Mouse (Mus musculus) forebrain, embryonic 15.5 days (tissue): ENCODE results near the gene Clec12b. TPM values are rescaled to one million over a fixed set of nuclear protein-coding genes. Genes with fewer than 3 reads are reported as not detected.
A peak's percentile ranks its signal among the peaks of the same experiment; 100 is the strongest.

Experiments
- ATAC-seq: fragments of 200-750 bp; cut with Nextera tagmentation; replicated peaks from 2 replicates; pipeline ENCODE4 v1.8.0; 2017; ENCODE audit warnings: mild to moderate bottlenecking, moderate TSS enrichment, moderate library complexity
- H3K27ac ChIP-seq: fragments of 300-500 bp; sonication (generic); replicated peaks from 2 replicates; pipeline ENCODE4 v1.5.1; 2015; ENCODE audit warnings: mild to moderate bottlenecking, inconsistent platforms
- H3K27me3 ChIP-seq: fragments of 300-500 bp; sonication (generic); 2 replicates; pipeline ENCODE4 v1.6.1; 2015; ENCODE audit warnings: inconsistent platforms
- H3K36me3 ChIP-seq: fragments of 300-500 bp; sonication (generic); 2 replicates; pipeline ENCODE4 v1.6.1; 2015; ENCODE audit warnings: mild to moderate bottlenecking, inconsistent platforms
- H3K4me1 ChIP-seq: fragments of 300-500 bp; sonication (generic); 2 replicates; pipeline ENCODE4 v1.6.1; 2015; ENCODE audit warnings: inconsistent platforms
- H3K4me2 ChIP-seq: fragments of 300-500 bp; sonication (generic); replicated peaks from 2 replicates; pipeline ENCODE4 v1.6.1; 2015; ENCODE audit warnings: mild to moderate bottlenecking, inconsistent platforms
- H3K4me3 ChIP-seq: fragments of 300-500 bp; sonication (generic); 2 replicates; pipeline ENCODE4 v1.5.1; 2015; ENCODE audit warnings: mild to moderate bottlenecking, inconsistent platforms
- H3K9ac ChIP-seq: fragments of 300-500 bp; sonication (generic); replicated peaks from 2 replicates; pipeline ENCODE4 v1.6.1; 2015; ENCODE audit warnings: mild to moderate bottlenecking, inconsistent platforms
- H3K9me3 ChIP-seq: fragments of 300-500 bp; sonication (generic); 2 replicates; pipeline ENCODE4 v1.6.1; 2016; ENCODE audit warnings: inconsistent platforms
- WGBS: fragments of 180-500 bp; shearing (Covaris S2); methylation state at CpG from one replicate; pipeline ENCODE4 v1.1.7; 2015; ENCODE audit warnings: mixed read lengths; 5-methylcytosine and 5-hydroxymethylcytosine counted together
- polyA plus RNA-seq: library from polyadenylated mRNA; unstranded; fragments of >200 nt; fragmentation: Nextera tagmentation; extraction: Ambion mirVana; gene quantifications from 2 replicates; pipeline ENCODE4 v1.2.1, GENCODE M21; 2015

Gene Clec12b
- polyA plus RNA-seq, 1 experiment from 2014 or later: 0.14 TPM

DNA sequence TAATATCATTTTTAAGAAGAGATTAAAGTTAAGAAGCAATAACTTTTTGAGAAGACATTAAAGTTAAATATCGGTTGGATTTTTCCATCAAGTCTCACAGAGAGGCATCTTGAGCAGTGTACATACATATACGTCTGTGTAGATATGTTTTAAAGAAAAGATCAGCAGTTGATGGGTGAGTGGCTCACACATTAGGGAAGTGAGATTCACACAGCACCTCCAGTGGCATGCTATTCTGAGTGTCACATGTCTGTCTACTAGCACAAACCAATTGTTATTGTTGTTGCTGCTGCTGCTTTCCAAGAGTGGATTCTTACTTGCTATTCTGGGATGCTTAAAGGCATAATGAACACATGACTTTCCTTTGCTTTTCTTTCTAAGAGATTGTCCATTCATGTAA is 16.7 kb upstream of the Clec12b start:
- 95% methylated on average over 2 of the region's 2 CpGs for WGBS
- Histone ChIP-seq H3K9ac (no peak overlapping the region), H3K27ac (no peak overlapping the region), H3K9me3 (no peaks in the 10 kb centered on the region), H3K36me3 (no peaks in the 10 kb centered on the region), H3K4me2 (no peak overlapping the region), H3K4me3 (no peak overlapping the region), H3K27me3 (no peaks in the 10 kb centered on the region), H3K4me1 (no peaks in the 10 kb centered on the region)
- ATAC-seq: no peak

DNA sequence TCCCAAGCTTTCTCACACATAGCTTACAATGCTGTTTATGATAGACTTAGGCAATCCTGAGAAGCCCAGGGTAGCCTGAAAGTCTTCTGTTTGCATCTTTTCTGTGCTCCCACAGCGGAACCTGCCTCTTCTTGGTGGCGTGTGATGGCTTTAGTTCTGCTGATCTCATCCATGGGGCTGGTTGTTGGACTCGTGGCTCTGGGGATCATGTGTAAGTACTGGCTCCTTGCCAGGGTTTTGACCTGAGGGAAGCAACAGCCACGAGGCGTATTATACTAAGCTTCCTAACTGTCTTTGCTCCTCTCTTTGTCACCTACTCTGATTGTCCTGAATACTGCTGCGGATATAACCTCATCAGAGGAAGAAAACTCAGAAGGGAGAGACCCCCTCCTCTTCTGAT is 14.3 kb upstream of the Clec12b start:
- H3K27me3 ChIP-seq: no peaks in the 10 kb centered on the region
- H3K4me3 ChIP-seq: no peak overlapping the region
- H3K27ac ChIP-seq: no peak overlapping the region
- no peak overlapping the region for H3K4me2 ChIP-seq
- H3K9me3 ChIP-seq: no peaks in the 10 kb centered on the region
- H3K36me3 ChIP-seq: no peaks in the 10 kb centered on the region
- no peaks in the 10 kb centered on the region for H3K4me1 ChIP-seq
- no peak overlapping the region for H3K9ac ChIP-seq
- WGBS: 62% methylated on average over 6 of the region's 6 CpGs
- ATAC-seq: no peak

DNA sequence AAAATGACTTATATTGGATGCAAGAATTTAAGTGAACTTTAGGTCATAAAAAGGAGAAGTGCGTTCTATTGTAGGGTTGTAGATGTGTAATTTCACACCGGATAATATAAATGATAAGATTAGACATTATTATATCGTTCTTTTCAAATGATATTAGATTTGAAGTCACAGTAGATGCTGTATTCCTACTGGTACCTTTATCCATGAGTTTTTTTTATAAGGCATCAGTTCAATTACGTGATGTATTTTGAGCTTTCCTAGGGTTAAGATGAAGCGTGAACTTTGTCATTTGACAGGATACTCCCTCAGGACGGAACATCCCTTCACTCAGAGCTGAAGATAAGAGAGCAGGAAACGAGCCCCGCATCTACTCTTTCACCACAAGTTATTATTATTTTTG is 11.3 kb upstream of the Clec12b start, which contains the start of gene Clec1b:
TSS of gene Clec1b (plus strand) at position 301 of the 400 bp plus-strand sequence.
- no peak for ATAC-seq
- 92% methylated on average over 8 of the region's 8 CpGs for WGBS
- no peaks in the 10 kb centered on the region for H3K9me3 ChIP-seq
- no peak within 1 kb of the TSS for H3K27ac ChIP-seq
- no peaks in the 10 kb centered on the region for H3K36me3 ChIP-seq
- H3K4me2 ChIP-seq: no peak within 1 kb of the TSS
- no peaks in the 10 kb centered on the region for H3K27me3 ChIP-seq
- no peak within 1 kb of the TSS for H3K4me3 ChIP-seq
- no peak within 1 kb of the TSS for H3K9ac ChIP-seq
- no peaks in the 10 kb centered on the region for H3K4me1 ChIP-seq

DNA sequence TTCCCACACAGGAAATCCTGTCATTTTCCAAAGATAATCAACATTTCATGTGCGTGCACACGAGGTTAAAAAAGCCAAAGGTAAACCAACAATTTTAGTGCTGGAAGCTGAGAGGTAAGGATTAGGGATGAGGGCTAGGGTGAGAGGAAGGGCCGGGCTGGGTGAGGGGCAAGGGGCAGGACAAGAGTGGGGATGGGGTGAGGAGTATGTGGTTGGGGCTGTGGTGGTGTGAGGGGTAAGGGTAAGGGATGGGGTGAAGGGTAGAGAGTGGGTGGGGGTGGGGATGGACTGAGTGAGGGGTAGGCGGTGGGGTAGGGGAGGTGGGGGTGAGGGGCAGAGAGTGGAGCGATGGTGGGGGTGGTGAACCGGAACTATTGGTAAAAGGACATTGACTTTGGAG is 8.1 kb upstream of the Clec12b start:
- no peak overlapping the region for H3K9ac ChIP-seq
- no peaks in the 10 kb centered on the region for H3K27me3 ChIP-seq
- H3K9me3 ChIP-seq: no peaks in the 10 kb centered on the region
- 0 out of 2 replicates have a peak, but pooled peaks have one; percentile 57 for ATAC-seq
- WGBS: 79% methylated on average over 6 of the region's 6 CpGs
- no peak overlapping the region for H3K27ac ChIP-seq
- H3K36me3 ChIP-seq: no peaks in the 10 kb centered on the region
- no peaks in the 10 kb centered on the region for H3K4me1 ChIP-seq
- no peak overlapping the region for H3K4me2 ChIP-seq
- no peak overlapping the region for H3K4me3 ChIP-seq

DNA sequence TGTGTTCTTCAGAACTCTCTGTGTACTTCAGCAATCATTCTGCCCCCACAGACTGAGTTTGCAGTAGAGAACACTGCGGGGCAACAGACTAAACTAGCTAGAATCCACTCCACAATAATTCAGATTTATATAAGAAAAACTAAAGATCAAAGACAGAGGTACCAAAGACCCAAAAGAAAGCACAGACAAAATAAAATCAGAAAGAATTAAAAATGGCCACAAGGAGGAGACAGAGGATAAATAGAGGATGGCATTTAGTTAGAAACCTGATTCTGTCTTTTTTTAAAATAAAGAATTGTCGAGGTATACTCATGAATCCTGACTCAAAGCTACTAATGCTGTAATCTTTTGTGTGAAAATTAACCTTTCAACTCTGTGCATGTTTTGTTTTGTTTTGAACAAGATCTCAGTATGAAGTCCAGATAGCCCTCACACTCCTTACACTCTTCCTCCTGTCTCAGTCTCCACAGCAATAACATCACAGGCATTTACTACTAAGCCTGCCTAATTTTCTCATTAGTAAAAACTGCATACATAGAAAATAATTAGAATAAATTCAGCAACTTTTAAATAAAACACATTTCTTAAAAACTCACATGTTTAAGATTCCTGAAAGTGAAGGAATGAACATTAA is 7.5 kb upstream of the Clec12b start:
- no peaks in the 10 kb centered on the region for H3K36me3 ChIP-seq
- no peaks in the 10 kb centered on the region for H3K9me3 ChIP-seq
- ATAC-seq: no peak
- H3K27me3 ChIP-seq: no peaks in the 10 kb centered on the region
- H3K4me3 ChIP-seq: no peak overlapping the region
- H3K9ac ChIP-seq: no peak overlapping the region
- H3K4me1 ChIP-seq: no peaks in the 10 kb centered on the region
- WGBS: 30% methylated on average over 2 of the region's 2 CpGs
- no peak overlapping the region for H3K4me2 ChIP-seq
- H3K27ac ChIP-seq: no peak overlapping the region

DNA sequence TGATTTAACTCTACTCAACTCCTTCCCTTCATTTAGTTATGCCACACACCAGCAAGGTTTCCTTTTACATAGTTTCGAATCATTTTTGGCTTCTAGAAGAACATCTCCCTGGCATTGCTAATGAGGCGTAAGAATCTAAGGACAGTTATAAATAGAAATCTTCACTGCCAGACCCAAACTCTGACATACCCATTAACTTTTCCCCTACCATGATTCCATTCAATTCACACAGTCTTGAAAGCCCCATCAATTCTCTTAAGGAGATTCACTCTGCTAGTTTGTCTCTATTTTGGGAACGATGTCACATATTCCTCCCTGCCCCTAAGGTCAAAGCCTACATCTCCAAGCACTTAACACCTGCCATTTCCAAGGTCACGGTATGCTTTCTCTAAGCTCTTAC is 674 bp downstream of the Clec12b start:
- H3K4me1 ChIP-seq: no peaks in the 10 kb centered on the region
- ATAC-seq: no peak
- 75% methylated on average over 4 of the region's 4 CpGs for WGBS

DNA sequence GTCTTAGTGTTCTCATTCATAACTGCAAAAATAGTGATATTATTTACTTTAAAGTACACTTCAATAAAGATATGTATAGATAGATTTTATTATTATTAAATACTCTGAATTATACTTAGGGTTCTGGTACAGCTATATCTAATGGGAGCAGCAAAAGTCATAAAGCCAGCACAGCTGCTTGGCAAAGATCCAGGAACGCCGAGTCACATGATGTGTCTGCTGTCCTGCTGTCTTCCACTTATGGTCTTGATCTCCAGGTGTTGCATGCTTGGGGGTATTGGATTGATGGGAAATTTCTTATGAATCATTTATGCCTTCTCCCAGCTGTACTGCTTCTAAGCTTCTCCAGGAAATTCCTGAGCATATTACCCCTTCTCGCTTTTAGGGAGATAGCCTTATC is 2.2 kb downstream of the Clec12b start:
- Histone ChIP-seq H3K27me3 (no peaks in the 10 kb centered on the region), H3K4me1 (no peaks in the 10 kb centered on the region), H3K9ac (no peak overlapping the region), H3K4me3 (no peak overlapping the region), H3K9me3 (no peaks in the 10 kb centered on the region), H3K27ac (no peak overlapping the region), H3K4me2 (no peak overlapping the region), H3K36me3 (no peaks in the 10 kb centered on the region)
- WGBS: 88% methylated on average over 3 of the region's 3 CpGs
- no peak for ATAC-seq

More for the DNA sequence above, 674 bp downstream of the Clec12b start:
- no peaks in the 10 kb centered on the region for H3K27me3 ChIP-seq
- H3K4me3 ChIP-seq: no peak overlapping the region
- no peak overlapping the region for H3K27ac ChIP-seq
- no peak overlapping the region for H3K4me2 ChIP-seq
- H3K9me3 ChIP-seq: no peaks in the 10 kb centered on the region
- no peaks in the 10 kb centered on the region for H3K36me3 ChIP-seq
- H3K9ac ChIP-seq: no peak overlapping the region

DNA sequence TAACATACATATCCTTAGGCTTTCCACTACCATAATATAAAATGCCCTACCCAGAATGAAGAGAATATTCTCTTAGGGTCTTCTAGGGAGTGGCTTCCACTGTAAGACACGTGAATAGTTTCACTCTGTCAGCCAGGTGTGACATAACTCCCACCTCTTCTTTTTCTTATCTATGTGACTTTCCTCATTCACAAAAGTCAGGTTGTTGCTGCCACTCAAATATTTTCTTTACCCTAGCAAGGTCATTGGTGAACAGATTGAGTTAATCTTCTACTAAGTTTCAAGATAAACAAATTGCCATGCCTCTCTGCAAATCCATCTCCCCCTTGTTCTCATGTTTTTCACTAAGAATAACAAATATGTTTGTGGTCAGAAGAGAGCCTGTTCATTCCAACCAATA is 3.9 kb downstream of the Clec12b start:
- ATAC-seq: no peak
- 74% methylated on average over 1 of the region's 1 CpGs for WGBS

DNA sequence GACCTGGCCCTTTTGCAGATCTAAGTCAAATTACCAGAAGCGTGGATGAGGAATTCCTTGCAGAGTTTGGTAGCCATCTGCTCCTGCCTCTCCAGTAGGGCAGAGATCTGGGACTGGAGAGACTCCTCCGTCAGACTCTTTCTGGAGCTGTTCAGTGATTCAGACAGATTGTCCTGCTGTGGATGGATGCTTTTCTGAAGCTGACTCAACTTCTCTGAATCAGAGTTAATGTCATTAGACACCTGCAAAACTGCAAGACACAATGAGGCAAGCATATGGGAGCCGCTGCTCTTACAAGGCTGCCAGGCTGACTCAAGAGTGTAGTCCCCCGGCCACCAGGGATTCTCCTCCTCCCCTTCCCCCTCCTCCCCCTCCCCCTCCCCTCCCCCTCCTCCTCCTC is 5.2 kb downstream of the Clec12b start:
- 51% methylated on average over 4 of the region's 4 CpGs for WGBS

More for the DNA sequence above, 3.9 kb downstream of the Clec12b start:
- Histone ChIP-seq H3K4me2 (no peak overlapping the region), H3K27ac (no peak overlapping the region), H3K9ac (no peak overlapping the region), H3K27me3 (no peaks in the 10 kb centered on the region), H3K4me3 (no peak overlapping the region), H3K9me3 (no peaks in the 10 kb centered on the region), H3K36me3 (no peaks in the 10 kb centered on the region), H3K4me1 (no peaks in the 10 kb centered on the region)

DNA sequence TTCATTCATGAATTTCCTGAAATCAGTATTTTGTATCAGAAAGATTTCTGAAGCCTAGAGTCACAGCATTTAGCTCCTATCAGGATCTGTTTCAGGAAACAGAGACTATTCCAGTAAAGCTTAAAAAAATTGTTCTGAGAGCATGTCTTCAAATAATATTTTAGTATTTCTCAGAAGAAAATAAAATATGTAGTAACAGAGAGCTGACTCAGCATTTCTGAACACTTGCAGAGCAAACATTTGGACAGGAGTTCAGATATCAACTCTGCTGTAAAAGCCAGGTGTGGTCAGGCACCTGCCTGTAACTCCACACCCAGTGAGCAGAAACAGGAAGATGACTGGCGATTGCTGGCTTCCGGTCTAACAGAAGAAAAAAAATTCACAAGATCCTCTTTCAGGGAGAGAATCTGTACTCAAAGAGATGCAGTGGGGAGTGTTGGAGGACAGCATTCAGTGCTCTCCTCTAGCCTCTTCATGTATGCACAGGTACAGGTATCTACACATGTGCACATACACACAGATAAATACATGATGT is 10.7 kb downstream of the Clec12b start:
- Histone ChIP-seq H3K4me3 (no peak overlapping the region), H3K9ac (no peak overlapping the region)

More for the DNA sequence above, 5.2 kb downstream of the Clec12b start:
- H3K9ac ChIP-seq: no peak overlapping the region
- H3K4me3 ChIP-seq: no peak overlapping the region
- H3K36me3 ChIP-seq: no peaks in the 10 kb centered on the region
- no peaks in the 10 kb centered on the region for H3K27me3 ChIP-seq
- no peaks in the 10 kb centered on the region for H3K4me1 ChIP-seq
- H3K4me2 ChIP-seq: no peak overlapping the region
- H3K9me3 ChIP-seq: no peaks in the 10 kb centered on the region
- no peak overlapping the region for H3K27ac ChIP-seq
- no peak for ATAC-seq

DNA sequence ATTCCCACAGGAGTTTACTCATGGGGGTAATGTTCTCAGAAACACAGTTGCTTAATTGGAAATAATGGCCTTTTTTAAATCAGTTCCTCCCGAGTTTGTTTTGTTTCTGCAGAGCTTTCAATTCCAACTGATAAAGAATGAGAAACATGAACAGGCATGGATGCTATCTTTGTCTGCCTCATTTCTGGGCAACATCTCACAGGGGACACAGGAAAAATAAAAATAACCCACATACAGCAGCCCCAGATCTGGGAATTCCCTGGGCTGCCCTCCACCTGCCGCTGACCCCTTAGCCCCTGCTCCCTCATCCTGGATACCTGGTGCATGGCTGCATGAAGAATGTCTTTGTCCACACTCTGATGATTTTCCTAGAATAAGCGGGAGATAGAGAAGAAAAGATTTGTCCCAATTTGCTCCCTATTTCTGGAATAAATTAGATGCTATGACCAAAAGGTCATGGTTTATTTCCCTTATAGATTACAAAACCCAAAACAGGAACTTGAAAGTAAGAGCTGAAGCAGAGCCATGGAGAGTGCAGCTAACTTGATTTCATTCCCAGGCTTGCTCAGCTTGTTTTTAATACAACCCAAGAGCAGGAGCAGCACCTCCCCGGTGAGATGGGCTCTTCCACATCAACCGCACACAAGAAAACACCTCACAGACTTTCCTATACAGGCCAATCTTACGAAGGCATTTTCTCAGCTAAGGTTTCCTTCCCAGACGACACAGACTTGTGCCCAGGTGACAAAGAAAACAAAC is 16.1 kb downstream of the Clec12b start:
- 77% methylated on average over 7 of the region's 7 CpGs for WGBS
- H3K9ac ChIP-seq: no peak overlapping the region
- ATAC-seq: no peak
- H3K4me1 ChIP-seq: no peaks in the 10 kb centered on the region
- no peak overlapping the region for H3K4me2 ChIP-seq
- no peak overlapping the region for H3K27ac ChIP-seq
- no peaks in the 10 kb centered on the region for H3K36me3 ChIP-seq
- H3K4me3 ChIP-seq: no peak overlapping the region
- no peaks in the 10 kb centered on the region for H3K27me3 ChIP-seq
- no peaks in the 10 kb centered on the region for H3K9me3 ChIP-seq

More for the DNA sequence above, 10.7 kb downstream of the Clec12b start:
- Histone ChIP-seq H3K9me3 (no peaks in the 10 kb centered on the region), H3K36me3 (no peaks in the 10 kb centered on the region), H3K27ac (no peak overlapping the region), H3K4me1 (no peaks in the 10 kb centered on the region), H3K4me2 (no peak overlapping the region), H3K27me3 (no peaks in the 10 kb centered on the region)
- ATAC-seq: no peak
- 97% methylated on average over 2 of the region's 2 CpGs for WGBS

DNA sequence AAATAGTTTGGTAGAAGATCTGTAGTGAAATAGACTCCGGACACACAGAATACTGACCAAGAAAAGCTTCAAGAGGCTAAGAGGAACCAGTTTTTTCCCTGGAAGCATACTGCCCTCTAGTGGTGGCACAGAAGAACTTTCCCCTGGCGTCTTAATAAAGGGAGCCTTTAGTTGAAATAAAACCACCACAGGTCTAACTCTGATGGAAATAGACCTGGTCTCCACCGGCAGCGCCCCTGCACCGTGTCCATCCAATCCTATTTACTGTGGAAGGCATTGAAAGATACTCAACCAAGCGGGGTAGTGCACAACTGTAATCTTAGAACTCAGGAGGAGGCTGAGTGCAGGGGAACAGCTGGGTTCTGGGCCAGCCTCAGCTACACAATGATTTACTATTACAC is 19.7 kb downstream of the Clec12b start:
- 19% methylated on average over 6 of the region's 6 CpGs for WGBS
- ATAC-seq: peak; percentile 61; the same call in 1 of the 2 replicates
- no peaks in the 10 kb centered on the region for H3K4me1 ChIP-seq
- no peak overlapping the region for H3K4me3 ChIP-seq
- no peak overlapping the region for H3K27ac ChIP-seq
- no peak overlapping the region for H3K4me2 ChIP-seq
- H3K27me3 ChIP-seq: no peaks in the 10 kb centered on the region
- no peaks in the 10 kb centered on the region for H3K9me3 ChIP-seq
- H3K9ac ChIP-seq: no peak overlapping the region
- no peaks in the 10 kb centered on the region for H3K36me3 ChIP-seq
